Mouse (Mus musculus): ENCODE measurements around the gene Cd8b1. TPM values are rescaled to one million over a fixed set of nuclear protein-coding genes. Genes with fewer than 3 reads are reported as not detected.

The Cd8b1 gene
- not detected in 2 replicates for polyA plus RNA-seq (2015; fragmentation: Nextera tagmentation; extraction: Ambion mirVana)

GRCm38 (mm10) chr6:71322491-71322921, at the start of gene Cd8b1:
Cd8b1 (plus strand) TSS chr6:71322788.
- Histone ChIP-seq H3K27me3 (replicated peaks; ENCODE audit: control insufficient read depth, insufficient read depth, low read length) (no peaks in the 10 kb centered on the region), H3K9me3 (ENCODE audit: control insufficient read depth, low read length) (no peaks in the 10 kb centered on the region), H3K4me2 (ENCODE audit: low read length) (no peak within 1 kb of the TSS), H3K27ac (ENCODE audit: low read depth, low read length) (no peak within 1 kb of the TSS), H3K9ac (ENCODE audit: low read depth, low read length) (no peak within 1 kb of the TSS), H3K4me1 (ENCODE audit: control insufficient read depth, insufficient read depth, low read depth, low read length) (no peaks in the 10 kb centered on the region), H3K4me3 (ENCODE audit: low read length) (no peak within 1 kb of the TSS), H3K36me3 (ENCODE audit: control insufficient read depth, insufficient read depth, low read length) (no peaks in the 10 kb centered on the region)
- WGBS, result 88% methylated on average over 7 of the region's 7 CpGs
- ATAC-seq, result no peak

GRCm38 (mm10) chr6:71273715-71274114, 48.9 kb upstream of the Cd8b1 start:
- no peak overlapping the region for H3K27ac ChIP-seq (ENCODE audit: low read depth, low read length)
- ATAC-seq, result no peak
- no peak overlapping the region for H3K9ac ChIP-seq (ENCODE audit: low read depth, low read length)
- no peak overlapping the region for H3K4me2 ChIP-seq (ENCODE audit: low read length)
- no peaks in the 10 kb centered on the region for H3K36me3 ChIP-seq (ENCODE audit: control insufficient read depth, insufficient read depth, low read length)
- no peak overlapping the region for H3K4me3 ChIP-seq (ENCODE audit: low read length)
- 100% methylated on average over 1 of the region's 1 CpGs for WGBS
- H3K4me1 ChIP-seq (ENCODE audit: control insufficient read depth, insufficient read depth, low read depth, low read length), result peaks cover 9% of the 10 kb centered on the region
- H3K9me3 ChIP-seq (ENCODE audit: control insufficient read depth, low read length), result no peaks in the 10 kb centered on the region
- H3K27me3 ChIP-seq (replicated peaks; ENCODE audit: control insufficient read depth, insufficient read depth, low read length), result no peaks in the 10 kb centered on the region

GRCm38 (mm10) chr6:71274621-71275020, 48.0 kb upstream of the Cd8b1 start:
- 90% methylated on average over 1 of the region's 1 CpGs for WGBS
- no peak for ATAC-seq
- H3K27ac ChIP-seq (ENCODE audit: low read depth, low read length), result no peak overlapping the region
- no peaks in the 10 kb centered on the region for H3K27me3 ChIP-seq (replicated peaks; ENCODE audit: control insufficient read depth, insufficient read depth, low read length)
- no peak overlapping the region for H3K4me3 ChIP-seq (ENCODE audit: low read length)
- H3K36me3 ChIP-seq (ENCODE audit: control insufficient read depth, insufficient read depth, low read length), result no peaks in the 10 kb centered on the region
- peaks cover 9% of the 10 kb centered on the region for H3K4me1 ChIP-seq (ENCODE audit: control insufficient read depth, insufficient read depth, low read depth, low read length)
- no peak overlapping the region for H3K9ac ChIP-seq (ENCODE audit: low read depth, low read length)
- H3K9me3 ChIP-seq (ENCODE audit: control insufficient read depth, low read length), result no peaks in the 10 kb centered on the region
- no peak overlapping the region for H3K4me2 ChIP-seq (ENCODE audit: low read length)

GRCm38 (mm10) chr6:71279418-71279817, 43.2 kb upstream of the Cd8b1 start:
- no peak for ATAC-seq
- Histone ChIP-seq H3K4me3 (ENCODE audit: low read length) (no peak overlapping the region), H3K27me3 (replicated peaks; ENCODE audit: control insufficient read depth, insufficient read depth, low read length) (no peaks in the 10 kb centered on the region), H3K36me3 (ENCODE audit: control insufficient read depth, insufficient read depth, low read length) (peaks cover 4% of the 10 kb centered on the region; the same call in 1 of the 2 replicates), H3K4me1 (ENCODE audit: control insufficient read depth, insufficient read depth, low read depth, low read length) (no peaks in the 10 kb centered on the region), H3K9me3 (ENCODE audit: control insufficient read depth, low read length) (no peaks in the 10 kb centered on the region), H3K27ac (ENCODE audit: low read depth, low read length) (no peak overlapping the region), H3K9ac (ENCODE audit: low read depth, low read length) (no peak overlapping the region), H3K4me2 (ENCODE audit: low read length) (no peak overlapping the region)
- WGBS, result 51% methylated on average over 1 of the region's 1 CpGs

- H3K27me3 ChIP-seq (replicated peaks; ENCODE audit: control insufficient read depth, insufficient read depth, low read length), result no peaks in the 10 kb centered on the region
- no peaks in the 10 kb centered on the region for H3K4me1 ChIP-seq (ENCODE audit: control insufficient read depth, insufficient read depth, low read depth, low read length)
- no peak for ATAC-seq
These were observed 29.1 kb upstream of the Cd8b1 start for GRCm38 (mm10) chr6:71293509-71293908.

GRCm38 (mm10) chr6:71295303-71295702, 27.3 kb upstream of the Cd8b1 start:
- Histone ChIP-seq H3K4me3 (ENCODE audit: low read length) (no peak overlapping the region), H3K27me3 (replicated peaks; ENCODE audit: control insufficient read depth, insufficient read depth, low read length) (no peaks in the 10 kb centered on the region), H3K36me3 (ENCODE audit: control insufficient read depth, insufficient read depth, low read length) (no peaks in the 10 kb centered on the region), H3K9me3 (ENCODE audit: control insufficient read depth, low read length) (no peaks in the 10 kb centered on the region), H3K27ac (ENCODE audit: low read depth, low read length) (no peak overlapping the region), H3K4me2 (ENCODE audit: low read length) (no peak overlapping the region), H3K9ac (ENCODE audit: low read depth, low read length) (no peak overlapping the region), H3K4me1 (ENCODE audit: control insufficient read depth, insufficient read depth, low read depth, low read length) (no peaks in the 10 kb centered on the region)
- WGBS, result 70% methylated on average over 6 of the region's 6 CpGs
- no peak for ATAC-seq

More at GRCm38 (mm10) chr6:71293509-71293908, 29.1 kb upstream of the Cd8b1 start:
- 84% methylated on average over 14 of the region's 14 CpGs for WGBS
- no peaks in the 10 kb centered on the region for H3K9me3 ChIP-seq (ENCODE audit: control insufficient read depth, low read length)
- H3K9ac ChIP-seq (ENCODE audit: low read depth, low read length), result no peak overlapping the region
- no peak overlapping the region for H3K4me3 ChIP-seq (ENCODE audit: low read length)
- H3K4me2 ChIP-seq (ENCODE audit: low read length), result no peak overlapping the region
- H3K27ac ChIP-seq (ENCODE audit: low read depth, low read length), result no peak overlapping the region
- no peaks in the 10 kb centered on the region for H3K36me3 ChIP-seq (ENCODE audit: control insufficient read depth, insufficient read depth, low read length)

GRCm38 (mm10) chr6:71298051-71298450, 24.5 kb upstream of the Cd8b1 start:
- Histone ChIP-seq H3K9me3 (ENCODE audit: control insufficient read depth, low read length) (no peaks in the 10 kb centered on the region), H3K27me3 (replicated peaks; ENCODE audit: control insufficient read depth, insufficient read depth, low read length) (no peaks in the 10 kb centered on the region), H3K4me2 (ENCODE audit: low read length) (no peak overlapping the region), H3K4me3 (ENCODE audit: low read length) (no peak overlapping the region), H3K4me1 (ENCODE audit: control insufficient read depth, insufficient read depth, low read depth, low read length) (no peaks in the 10 kb centered on the region), H3K27ac (ENCODE audit: low read depth, low read length) (no peak overlapping the region), H3K36me3 (ENCODE audit: control insufficient read depth, insufficient read depth, low read length) (no peaks in the 10 kb centered on the region), H3K9ac (ENCODE audit: low read depth, low read length) (no peak overlapping the region)
- ATAC-seq, result no peak
- WGBS, result 65% methylated on average over 2 of the region's 2 CpGs

- WGBS, result 36% methylated on average over 3 of the region's 3 CpGs
- Histone ChIP-seq H3K4me1 (ENCODE audit: control insufficient read depth, insufficient read depth, low read depth, low read length) (no peaks in the 10 kb centered on the region), H3K4me3 (ENCODE audit: low read length) (no peak overlapping the region), H3K27me3 (replicated peaks; ENCODE audit: control insufficient read depth, insufficient read depth, low read length) (no peaks in the 10 kb centered on the region), H3K36me3 (ENCODE audit: control insufficient read depth, insufficient read depth, low read length) (no peaks in the 10 kb centered on the region), H3K9me3 (ENCODE audit: control insufficient read depth, low read length) (no peaks in the 10 kb centered on the region), H3K27ac (ENCODE audit: low read depth, low read length) (no peak overlapping the region), H3K9ac (ENCODE audit: low read depth, low read length) (no peak overlapping the region), H3K4me2 (ENCODE audit: low read length) (no peak overlapping the region)
- ATAC-seq, result no peak
These were observed 23.8 kb upstream of the Cd8b1 start for GRCm38 (mm10) chr6:71298751-71299150.

GRCm38 (mm10) chr6:71302097-71302731, 20.4 kb upstream of the Cd8b1 start:
- no peak overlapping the region for H3K4me2 ChIP-seq (ENCODE audit: low read length)
- no peak overlapping the region for H3K9ac ChIP-seq (ENCODE audit: low read depth, low read length)
- 67% methylated on average over 6 of the region's 6 CpGs for WGBS
- no peaks in the 10 kb centered on the region for H3K27me3 ChIP-seq (replicated peaks; ENCODE audit: control insufficient read depth, insufficient read depth, low read length)
- no peak overlapping the region for H3K27ac ChIP-seq (ENCODE audit: low read depth, low read length)
- H3K9me3 ChIP-seq (ENCODE audit: control insufficient read depth, low read length), result no peaks in the 10 kb centered on the region
- H3K4me1 ChIP-seq (ENCODE audit: control insufficient read depth, insufficient read depth, low read depth, low read length), result no peaks in the 10 kb centered on the region
- ATAC-seq, result no peak
- H3K4me3 ChIP-seq (ENCODE audit: low read length), result no peak overlapping the region
- H3K36me3 ChIP-seq (ENCODE audit: control insufficient read depth, insufficient read depth, low read length), result no peaks in the 10 kb centered on the region
